Mouse (Mus musculus): ENCODE measurements around the gene Crybg2.

Crybg2 gene

DNA sequence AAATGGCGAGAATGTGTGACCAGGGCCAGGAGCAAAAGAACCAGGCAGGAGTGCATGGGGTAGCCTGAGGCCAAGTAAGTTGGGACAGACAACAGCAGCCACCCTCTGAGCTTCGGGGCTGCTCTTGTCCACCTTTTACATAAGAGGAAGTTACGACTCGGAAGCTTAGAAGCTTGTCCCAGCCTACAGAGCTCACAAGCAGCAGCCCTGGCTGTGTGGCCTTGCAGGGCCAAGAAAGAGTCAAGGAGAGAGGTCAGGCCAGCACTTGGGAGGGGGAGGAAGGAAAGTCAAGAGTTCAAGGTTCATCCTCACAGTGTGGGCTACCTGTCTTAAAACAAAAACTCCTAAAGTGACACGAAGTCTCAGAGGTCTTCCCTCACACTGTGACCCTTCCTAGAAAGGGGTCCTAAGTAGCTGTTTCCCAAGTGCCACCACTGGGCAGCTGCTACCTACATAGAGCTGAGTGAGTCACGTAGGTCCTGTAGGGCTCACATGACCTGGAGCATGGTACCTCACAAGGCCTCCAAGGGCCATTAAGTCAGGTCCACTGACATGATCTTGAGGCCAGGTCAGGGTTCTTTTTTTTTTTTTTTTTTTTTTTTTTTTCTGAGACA is 59.7 kb downstream of the Crybg2 start:
- no peak for DNase-seq (ENCODE audit: low spot score in 2 of 2)

DNA sequence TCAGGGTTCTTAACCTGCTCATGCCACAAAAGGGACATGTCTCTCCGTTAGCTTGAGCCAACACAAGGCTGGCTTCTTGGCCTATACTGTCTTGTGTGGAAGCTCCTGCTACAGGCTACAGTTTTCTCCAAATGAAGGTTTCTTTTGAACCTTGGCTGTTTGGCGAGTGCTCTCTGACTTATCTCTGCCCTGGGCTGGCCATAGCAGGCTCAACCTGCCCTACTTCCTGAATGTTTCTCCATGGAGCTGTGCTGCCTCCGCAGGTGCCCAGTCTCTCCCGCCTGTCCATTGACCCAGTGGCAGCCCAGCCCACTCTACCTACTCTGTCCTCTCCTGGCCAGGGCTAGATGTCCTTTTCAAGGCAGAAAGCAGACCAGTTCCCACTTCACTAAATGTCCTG is 60.3 kb downstream of the Crybg2 start:
- DNase-seq (ENCODE audit: low spot score in 2 of 2) = no peak

DNA sequence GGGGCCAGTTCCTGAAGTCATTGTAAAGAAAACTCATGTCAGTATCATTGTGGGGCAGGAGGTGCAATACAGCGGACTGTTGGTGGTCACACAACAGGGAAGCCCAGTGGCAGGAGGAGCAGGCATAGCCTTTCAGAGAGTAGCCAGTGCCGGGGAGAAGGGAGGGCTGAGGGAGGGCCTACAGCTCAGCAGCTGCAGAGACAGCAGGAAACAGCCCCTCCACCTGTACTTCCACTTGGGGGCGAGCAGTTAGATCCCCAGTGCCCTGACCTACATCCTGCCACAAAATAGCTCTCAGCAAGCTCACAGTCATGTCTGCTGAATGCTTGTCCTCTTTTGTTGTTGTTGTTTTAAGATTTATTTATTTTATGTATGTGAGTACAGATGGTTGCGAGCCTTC is 61.0 kb downstream of the Crybg2 start:
- DNase-seq (ENCODE audit: low spot score in 2 of 2) = no peak

DNA sequence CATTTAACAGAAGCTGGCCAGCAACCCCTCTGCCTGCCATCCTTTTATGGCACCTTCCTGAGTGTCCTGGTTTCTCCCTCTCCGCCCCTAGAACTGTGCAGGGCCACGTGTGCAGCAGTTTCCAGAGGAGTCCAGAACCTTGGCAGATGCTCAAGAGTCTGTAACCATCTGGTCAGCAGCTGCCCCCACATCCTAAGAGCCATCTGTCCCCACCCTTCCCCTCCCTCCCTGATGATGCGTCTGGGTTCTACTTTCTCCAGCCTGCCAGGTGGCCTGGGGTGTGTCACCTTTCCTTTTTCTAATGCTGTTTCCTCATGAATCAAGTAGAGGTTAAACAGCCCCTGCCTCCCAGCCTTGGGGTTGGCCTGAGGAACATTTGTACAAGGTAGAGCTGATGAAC is 61.7 kb downstream of the Crybg2 start:
- no peak for DNase-seq (ENCODE audit: low spot score in 2 of 2)

DNA sequence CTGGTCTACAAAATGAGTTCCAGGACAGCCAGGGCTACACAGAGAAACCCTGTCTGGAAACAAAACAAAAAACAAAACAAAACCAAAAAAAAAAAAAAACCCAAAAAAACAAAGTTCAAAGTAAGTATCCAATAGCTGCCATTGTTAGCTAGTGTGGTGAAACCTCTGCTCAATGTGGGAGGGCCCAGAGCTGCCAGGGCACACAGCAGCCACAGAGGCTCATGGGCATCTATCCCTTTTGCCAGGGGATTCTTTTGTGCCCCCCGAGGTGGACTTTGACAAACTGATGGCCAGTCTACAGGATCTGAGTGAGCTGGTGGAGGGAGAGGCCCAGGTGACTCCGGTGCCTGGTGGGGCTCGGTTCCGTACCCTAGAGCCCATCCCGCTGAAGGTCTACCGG is 62.5 kb downstream of the Crybg2 start:
- no peak for DNase-seq (ENCODE audit: low spot score in 2 of 2)

DNA sequence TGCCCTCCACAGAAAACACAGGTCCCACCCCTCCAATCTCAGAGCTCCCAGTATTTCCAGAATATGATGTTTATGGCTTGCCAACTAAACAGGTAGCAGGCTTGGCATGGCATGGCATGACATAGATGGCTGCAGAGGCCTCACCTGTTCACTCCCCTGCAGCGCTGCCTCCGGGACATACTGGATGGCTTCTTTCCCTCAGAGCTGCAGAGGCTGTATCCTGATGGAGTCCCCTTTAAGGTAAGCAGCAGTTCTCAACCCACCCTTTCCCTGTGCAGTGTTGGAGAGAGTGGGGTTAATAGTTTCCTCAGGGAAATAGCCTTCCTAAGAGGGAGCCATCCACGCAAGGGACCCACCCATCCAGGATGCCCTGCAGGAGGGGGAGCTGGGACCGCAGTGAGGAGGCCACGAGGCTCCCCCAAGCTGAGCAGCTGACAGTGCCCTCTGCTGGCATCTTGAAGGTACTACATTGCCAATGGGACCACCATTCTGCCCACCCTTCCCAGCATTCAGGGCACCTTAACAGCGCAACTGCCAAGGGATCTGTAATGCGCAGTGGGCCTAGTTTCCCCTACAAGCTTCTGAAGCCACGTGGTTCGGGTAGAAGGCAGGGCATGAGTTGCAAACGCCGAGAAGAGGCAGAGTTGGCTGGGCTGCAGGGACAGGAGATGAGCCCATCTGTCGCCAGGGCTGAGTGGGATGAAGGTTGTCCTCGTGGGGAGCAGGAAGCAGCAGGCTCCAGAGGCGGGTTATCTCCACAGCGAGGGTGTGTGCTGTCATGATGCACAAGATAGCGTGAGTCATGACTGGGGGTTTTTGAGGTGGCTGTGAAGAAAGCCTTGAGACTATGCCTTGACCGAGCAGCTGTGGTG is 63.3 kb downstream of the Crybg2 start:
- peak; percentile 81 to 88 for DNase-seq (ENCODE audit: low spot score in 2 of 2)

DNA sequence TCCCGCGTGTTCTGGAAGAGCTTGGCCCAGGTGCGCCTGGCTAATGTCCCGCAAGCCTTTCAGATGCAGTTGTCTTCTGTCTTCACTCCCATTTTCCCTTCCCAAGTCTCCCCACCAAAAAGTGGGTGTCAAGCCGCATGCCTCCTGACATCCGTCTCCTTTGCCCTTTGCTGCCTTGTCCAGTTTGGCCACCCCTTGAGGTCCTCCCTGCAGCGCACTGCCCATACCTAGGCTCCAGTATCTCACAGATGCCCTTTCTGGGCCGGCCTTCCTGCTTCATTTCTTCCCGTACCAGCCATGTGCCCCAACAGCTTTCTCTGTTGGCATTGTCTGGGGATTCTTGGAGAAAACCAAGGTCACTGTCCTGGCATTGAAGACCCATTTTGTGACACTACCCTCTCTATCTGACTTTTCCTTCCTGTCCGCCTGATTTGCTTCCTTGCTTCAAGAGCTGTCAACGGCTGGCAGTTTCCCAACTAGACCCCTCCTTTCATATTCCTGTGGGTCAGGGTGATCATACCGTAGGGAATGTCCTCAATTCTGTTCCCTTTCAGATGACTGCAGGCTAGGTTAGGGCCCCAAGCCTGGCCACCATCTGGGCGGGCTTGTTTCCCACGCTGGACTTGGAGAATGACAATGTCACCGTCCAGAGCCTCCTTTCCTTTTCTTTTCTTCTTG is 64.9 kb downstream of the Crybg2 start:
- DNase-seq (ENCODE audit: low spot score in 2 of 2) = no peak

DNA sequence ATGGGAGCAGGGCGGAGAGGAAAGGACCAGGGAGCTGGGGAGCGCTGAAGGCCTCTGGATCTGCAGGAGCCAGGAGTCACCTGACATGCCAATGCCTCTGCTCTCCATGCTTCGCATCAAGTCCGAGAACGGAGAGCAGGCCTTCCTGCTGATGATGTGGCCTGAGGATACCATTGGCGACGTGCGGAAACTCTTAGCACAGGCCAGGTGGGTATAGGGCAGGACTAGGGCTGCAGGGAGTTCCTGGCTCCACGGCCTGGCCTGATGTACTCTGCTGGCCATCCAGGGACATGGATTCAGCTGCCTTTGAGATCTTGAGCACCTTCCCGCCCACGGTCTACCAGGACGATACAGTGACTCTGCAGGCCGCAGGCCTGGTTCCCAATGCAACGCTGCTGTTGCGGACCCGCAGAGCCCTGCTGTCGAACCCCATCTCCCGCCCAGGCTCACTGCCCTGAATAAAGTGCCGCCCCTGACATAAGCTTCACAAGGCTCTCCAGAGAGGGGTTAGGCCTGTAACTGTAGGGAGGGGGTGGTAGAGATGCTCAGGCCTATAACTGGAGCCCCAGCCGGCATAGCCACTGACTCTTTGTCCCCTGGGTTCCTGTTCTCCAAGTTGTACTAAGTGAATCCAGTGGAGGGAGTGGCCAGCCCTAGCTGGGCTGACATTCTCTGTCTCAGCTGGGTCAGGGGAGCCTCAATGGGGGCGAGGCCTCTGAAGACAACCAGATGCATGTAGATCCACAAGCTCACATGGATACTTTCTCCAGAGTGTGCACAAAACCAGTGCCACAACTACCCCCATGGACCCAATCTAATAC is 65.9 kb downstream of the Crybg2 start:
- peak in 1 of 2 experiments; percentile 52 for DNase-seq (ENCODE audit: low spot score in 2 of 2)

DNA sequence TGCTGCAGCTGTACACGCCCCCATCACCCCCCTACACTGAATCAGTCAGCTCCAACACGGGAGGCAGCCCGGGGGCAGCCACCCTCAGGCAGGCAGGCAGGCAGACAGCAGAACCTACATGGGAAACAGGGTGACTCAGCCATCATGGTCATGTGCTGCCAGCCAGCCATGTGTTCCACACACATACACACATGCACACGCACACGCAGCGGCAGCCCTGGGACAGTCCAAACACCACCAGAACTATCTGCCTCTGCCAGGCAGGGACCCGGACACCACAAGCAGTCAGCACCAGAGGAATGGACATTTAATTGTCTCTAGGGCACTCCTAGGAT is 66.5 kb downstream of the Crybg2 start:
- DNase-seq (ENCODE audit: low spot score in 2 of 2) = peak; percentile 43 to 59

DNA sequence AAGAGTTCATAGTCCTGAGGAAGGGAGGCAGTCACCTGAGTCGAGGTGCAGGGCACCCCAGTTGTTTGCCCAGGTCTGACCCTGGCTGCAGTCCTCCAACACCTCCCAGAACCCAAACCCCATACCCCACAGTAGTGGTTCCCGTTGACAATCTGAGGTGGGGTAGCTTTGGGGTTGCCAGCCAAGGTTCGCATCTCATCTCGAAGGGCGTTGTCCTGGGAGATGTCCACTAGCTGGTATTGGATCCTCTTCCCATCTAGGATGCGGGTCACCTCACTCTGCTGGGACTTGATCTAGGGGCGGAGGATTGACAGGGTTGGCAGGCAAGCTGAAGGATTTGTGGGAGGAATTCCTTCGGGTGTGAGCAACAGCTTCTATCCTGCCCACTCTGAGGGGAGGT is 67.2 kb downstream of the Crybg2 start:
- DNase-seq (ENCODE audit: low spot score in 2 of 2) = no peak

DNA sequence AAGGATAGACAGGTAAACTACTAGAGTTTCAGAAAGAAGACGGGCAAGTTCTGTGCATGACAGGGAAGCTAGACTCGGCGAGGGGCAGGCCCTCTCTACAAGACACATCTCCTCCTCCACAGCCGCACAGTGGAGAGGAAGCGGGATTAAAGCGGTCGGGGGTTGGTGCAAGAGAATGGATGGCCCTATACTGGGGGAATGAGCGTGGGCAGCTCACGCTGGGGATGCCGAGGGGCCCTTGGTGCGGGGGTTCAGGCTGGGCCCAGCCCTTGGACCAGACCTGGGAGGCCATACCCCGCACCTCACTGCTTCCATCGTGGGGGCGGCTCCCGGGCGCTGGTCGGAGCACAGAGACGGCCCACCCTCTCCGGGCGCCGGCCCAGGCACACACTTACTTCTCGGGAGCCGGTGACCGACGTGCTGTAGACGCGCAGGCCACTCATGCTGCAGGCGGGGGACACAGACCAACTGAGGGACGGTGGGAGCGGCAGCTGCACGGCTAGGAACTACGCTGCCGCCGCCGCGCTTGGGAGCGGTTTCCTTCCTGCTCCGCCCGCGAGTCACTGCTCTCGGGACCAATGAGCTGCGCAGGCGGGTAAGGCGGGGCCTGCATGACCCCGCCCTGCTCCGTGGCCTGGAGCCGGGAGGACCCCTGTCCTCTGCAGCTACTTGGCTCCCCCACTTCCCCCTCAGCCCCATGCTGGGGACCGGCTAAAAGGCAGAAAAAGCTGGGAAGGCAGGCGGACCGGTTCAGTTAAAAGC is 67.8 kb downstream of the Crybg2 start, which contains the start of gene Sh3bgrl3:
Sh3bgrl3 (minus strand) TSS at position 569 of the 762 bp plus-strand sequence.
- peak; percentile 94 for DNase-seq (ENCODE audit: low spot score in 2 of 2)

DNA sequence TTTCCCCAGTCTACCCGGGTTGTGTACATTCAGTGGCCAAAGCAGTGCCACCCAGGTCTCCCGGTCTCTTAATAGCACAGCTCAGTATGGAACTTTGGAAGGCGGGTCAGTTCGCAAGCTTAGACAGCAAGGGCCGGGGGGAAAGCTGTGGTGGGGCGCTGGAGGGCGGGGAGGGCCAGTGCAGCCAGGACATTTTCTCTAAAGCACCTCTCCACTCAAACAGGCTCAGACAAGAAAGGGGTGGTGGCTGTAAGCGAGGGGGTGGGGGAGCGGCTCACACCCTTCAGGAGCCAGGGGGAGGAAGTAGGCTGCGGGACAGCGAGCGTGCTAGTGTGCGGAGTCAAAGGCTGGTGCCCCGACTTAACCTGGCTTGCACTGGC is 68.4 kb downstream of the Crybg2 start:
- no peak for DNase-seq (ENCODE audit: low spot score in 2 of 2)

DNA sequence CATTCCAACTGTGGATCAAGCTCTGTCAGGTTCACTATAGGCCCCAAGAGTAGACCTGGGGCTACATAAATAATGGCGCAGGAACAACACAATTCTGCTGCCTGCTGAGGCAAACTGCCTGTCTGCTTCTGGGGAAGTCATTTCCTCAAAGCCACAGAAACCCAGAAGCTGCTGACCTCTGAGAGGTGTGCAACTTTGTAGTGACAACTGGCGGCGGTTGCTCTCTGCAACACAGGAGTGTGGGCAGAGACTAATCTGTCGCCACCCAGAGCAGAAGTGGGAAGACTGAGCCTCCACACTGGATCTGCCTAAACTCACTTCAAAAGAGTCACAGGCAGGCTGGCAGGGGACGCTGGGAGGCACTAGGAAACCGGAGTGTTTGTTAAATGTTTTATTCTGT is 68.9 kb downstream of the Crybg2 start:
- DNase-seq (ENCODE audit: low spot score in 2 of 2) = no peak

DNA sequence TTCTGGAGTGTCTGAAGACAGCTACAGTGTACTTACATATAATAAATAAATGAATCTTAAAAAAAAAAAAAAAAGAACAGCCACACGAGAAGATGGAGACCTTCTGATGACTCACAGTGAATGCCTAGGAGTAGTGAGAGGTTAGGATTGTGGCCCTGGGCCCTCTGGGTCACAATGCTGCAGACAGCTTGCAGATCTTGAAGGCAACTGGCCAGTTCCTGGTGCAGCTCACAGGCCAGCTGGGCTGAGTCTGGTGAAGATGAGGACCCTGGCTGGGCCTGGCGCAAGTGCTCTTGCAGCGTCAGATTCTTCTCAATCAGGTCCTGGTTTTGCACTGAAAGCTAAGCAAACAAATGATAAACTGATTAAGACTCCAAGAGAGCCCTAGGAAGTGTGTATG is 71.5 kb downstream of the Crybg2 start:
- no peak for DNase-seq (ENCODE audit: low spot score in 2 of 2)

DNA sequence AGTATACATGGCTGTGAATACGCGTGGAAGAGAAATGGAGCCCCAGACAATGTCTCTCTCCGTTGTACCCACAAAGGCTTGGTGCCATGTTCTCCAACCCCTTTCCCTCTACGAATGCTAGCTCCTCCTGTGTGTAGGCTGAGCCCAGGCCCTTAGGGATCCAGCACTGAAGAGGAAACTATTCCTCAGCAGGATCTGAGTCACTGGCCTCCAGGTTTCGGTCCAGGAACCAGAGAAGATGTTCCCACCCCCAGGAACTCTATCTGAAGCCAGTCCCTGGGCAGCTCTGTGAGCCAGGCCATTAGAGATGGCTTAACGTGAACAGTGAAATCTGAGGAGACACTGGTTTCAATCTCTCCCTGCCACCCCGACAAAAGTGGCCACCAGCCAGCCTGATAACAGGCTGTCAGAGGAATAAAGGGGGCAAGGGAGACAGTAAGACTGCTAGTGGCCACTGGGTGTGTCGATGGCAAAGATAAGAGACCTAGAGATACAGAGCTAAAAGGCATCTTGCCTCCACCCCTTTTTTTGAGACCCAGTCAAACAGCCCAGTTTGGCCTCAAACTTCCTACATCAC is 72.0 kb downstream of the Crybg2 start:
- no peak for DNase-seq (ENCODE audit: low spot score in 2 of 2)

DNA sequence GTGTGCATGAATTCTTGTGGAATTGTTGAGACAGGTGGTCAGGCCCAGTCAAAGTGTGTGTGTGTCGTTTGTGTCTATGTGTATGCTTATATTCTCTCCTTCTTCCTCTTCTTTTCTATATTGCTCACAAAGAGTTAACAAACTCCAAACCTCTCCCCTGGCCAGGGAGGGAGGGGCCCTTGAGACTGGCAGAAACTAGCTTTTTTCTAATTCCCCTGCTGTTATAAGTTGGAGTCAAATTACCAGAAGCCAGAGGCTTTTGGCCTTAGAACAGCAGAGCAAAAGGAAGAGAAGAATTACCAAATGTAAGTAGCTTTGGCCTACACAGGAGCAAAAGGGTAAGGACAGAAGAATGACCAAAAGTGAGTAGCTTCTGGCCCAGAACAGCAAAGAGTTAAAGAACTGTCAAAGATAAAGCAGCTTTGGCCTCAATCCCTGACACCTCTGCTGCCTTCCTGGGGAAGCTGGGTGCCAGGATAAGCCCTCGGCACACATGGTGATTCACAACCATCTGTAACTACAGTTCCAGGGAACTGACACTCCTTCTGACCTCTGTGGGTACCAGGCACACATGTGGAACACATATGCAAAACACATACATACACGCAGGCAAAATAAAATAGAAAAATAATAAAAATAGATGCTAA is 75.8 kb downstream of the Crybg2 start:
- DNase-seq (ENCODE audit: low spot score in 2 of 2) = no peak

DNA sequence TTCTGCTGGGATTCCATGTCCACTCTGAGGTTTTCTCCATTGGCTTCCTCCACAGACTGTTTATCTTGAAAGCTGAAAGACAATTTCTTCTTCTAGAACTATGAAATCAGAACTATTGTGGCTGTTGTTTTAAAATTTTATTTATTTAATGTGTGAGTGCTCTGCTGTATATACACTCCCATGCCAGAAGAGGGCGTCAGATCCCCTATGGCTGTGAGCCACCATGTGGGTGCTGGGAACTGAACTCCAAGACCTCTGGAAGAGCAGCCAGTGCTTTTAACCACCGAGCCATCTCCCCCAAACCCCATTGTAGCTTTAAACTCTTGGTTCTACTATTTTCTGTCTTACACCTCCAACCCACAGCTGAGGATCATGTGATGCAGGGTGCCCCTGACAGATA is 78.2 kb downstream of the Crybg2 start:
- no peak for DNase-seq (ENCODE audit: low spot score in 2 of 2)
